Mouse (Mus musculus) right cerebral cortex, postnatal 10 days (tissue): ENCODE results near the gene 2010300C02Rik.
A peak's percentile ranks its signal among the peaks of the same experiment; 100 is the strongest.
"Not testable (repeated sequence)": the region's sequence is repeated elsewhere in the genome, so short reads cannot be mapped to it uniquely, and the experiment has no call there.

Experiments used
- DNase-seq, 2 experiments: peaks; one replicate each; pipeline ENCODE4 v3.0.0; 2021; ENCODE audit warnings: low spot score in 2 of 2

The 2010300C02Rik gene

GRCm38 (mm10) chr1:37628749-37629148 is 91.1 kb downstream of the 2010300C02Rik start:
- DNase-seq, result peak; percentile 55 to 77

DNA sequence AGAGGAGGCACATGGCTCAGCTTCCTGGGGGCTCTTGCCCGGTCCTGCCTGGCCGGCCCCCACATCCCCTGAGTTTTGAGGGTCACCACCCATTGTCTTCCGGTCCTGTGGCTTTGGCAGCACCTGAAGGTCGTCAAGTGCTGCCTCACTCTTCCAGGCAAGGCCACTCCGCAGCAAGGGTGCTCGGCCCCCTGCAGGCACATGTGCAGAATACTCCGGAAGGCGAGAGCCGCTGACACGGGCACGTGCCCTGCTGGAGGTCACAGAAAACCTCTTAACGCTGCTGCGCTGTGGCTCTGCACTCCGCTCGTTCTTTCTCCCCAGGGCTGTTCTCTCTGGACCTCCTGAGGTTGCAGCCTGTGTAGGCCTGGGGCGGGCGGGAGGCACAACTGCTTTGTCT is 95.7 kb downstream of the 2010300C02Rik start:
- DNase-seq, result no peak

DNA sequence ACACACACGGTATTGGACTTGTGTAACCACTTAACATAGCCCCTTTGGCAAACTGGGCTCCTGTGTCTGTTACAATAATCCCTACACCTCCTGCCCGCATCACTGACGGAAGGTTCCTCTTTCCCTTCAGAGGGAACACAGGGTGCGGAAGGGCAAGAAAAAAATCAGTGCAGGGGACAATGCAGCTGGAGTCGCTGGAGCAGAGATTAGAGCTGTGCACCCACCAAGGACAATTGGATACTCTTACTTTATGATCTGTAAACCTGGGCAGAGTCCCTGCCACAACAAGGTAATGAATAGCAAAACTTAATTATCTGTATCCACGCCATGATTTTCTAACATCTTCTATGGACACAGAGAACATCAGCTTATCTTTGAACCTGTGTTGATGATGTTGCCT is 97.8 kb downstream of the 2010300C02Rik start:
- no peak for DNase-seq

DNA sequence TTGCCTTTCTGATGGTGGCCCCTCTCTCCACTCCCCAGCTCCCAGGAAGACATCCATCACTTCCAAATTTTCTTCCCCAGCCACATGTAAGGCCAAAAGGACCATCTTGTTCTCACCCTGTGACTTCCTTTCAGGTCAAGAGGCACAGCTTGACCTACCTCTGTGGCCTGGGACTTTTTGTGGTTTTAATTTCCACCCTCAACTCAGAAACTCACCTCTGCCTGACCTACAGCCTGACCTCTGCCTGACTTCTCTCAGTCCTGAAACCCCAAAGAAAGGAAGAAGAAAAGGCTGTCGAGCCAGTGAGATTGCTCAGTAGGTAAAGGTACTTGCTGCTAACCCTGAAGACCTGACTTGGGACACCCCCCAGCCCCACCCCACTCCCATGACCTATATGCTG is 100.3 kb downstream of the 2010300C02Rik start:
- no peak for DNase-seq

DNA sequence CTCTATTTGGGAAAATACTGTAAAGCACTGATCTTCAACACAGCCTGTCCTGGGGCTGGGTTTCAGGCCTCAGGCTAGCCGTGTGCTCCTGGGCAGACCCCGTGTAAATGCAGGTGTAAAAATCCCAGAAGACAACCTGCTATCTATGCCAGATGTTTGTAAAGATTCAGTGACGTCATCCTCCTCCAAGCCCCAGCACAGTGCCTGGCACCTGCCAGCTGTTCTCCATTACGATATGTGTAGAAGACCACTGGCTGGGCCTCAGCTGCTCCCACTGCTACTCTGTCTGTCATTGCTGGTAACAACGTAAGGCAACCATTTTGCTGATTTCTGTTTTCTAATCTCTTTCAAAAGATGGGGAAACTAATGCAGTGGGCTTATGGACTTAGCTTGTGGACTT is 102.8 kb downstream of the 2010300C02Rik start:
- DNase-seq, result no peak

DNA sequence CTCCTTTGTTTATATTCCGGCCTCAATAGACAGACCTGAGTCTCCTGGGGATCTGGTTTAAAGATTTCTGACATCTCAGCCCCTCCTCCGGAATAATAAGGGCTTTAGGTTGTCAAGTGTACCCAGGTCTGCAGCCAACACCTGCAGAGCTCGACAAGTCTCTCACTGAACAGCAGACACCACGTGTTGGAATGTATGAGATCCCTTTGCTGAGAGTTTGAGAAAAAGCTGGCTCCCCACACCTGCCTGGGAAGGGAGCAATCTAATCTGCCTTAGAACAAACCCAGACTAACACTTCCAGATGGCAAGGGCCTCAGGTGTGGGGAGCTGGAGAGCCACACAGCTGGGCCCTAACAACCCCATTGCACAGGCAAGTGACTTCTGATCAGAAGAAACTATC is 103.3 kb downstream of the 2010300C02Rik start:
- DNase-seq, result no peak

GRCm38 (mm10) chr1:37615290-37616040 is 104.4 kb downstream of the 2010300C02Rik start:
- no peak for DNase-seq

DNA sequence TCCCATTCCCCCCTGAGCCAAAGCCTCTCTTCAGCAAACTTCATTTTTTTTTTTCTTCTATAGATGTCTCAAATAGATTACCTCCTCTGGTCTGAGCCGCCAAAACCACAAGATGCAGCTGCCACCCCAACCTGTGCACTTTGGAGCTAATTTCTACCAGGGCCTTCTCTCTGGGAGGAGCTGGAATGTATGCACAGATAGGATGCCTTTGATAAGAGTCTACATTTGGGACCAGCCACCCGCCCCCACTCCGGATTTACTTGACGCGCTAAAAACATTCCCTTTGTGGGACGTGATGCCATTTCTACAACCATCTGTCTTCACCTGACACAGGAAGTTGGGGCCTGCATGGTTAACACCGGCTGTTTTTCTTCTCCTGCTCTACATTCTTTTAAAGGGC is 105.0 kb downstream of the 2010300C02Rik start:
- peak; percentile 58 to 63 for DNase-seq

DNA sequence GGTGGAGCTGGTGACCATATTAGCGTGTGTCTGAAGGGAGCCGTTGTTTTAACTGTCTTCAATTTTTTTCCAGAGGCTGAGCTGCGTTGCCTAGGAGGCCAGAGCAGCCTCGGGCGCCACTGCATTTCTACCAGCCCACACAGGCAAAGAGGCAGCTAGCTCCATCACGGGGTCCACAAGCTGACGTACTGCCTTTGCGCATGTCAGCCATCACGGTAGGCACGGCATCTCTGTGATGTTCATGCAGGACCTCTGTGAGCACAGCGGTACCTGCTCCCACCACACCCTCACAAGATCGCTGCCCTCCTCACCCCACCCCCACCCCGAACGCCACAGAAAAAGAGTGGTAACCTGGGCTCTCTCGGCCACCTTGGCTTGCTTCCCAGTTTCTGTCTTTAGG is 105.8 kb downstream of the 2010300C02Rik start:
- peak; percentile 64 to 73 for DNase-seq

- no peak for DNase-seq
Observed at GRCm38 (mm10) chr1:37611032-37611431, 108.9 kb downstream of the 2010300C02Rik start.

DNA sequence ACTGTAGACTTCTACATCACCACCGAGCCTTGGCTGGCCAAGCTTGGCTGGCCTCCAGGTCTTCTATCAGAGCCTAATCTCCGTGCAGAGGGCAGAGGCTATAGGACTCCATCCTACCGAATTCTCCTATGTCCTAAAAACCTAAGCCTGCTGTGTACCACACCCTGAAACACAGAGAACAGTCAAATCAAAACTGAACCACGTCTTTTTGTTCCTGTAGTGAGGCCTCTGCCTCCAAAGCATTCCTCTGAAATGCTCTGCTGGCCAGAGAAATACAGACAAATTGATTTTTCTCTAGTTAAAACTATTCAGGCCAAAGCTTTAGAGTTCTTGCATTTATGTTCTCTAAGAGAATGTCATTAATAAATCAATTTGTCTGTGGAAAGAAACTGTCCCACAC is 109.6 kb downstream of the 2010300C02Rik start:
- DNase-seq, result no peak

GRCm38 (mm10) chr1:37605694-37606093 is 114.2 kb downstream of the 2010300C02Rik start:
- not testable (repeated sequence) for DNase-seq

DNA sequence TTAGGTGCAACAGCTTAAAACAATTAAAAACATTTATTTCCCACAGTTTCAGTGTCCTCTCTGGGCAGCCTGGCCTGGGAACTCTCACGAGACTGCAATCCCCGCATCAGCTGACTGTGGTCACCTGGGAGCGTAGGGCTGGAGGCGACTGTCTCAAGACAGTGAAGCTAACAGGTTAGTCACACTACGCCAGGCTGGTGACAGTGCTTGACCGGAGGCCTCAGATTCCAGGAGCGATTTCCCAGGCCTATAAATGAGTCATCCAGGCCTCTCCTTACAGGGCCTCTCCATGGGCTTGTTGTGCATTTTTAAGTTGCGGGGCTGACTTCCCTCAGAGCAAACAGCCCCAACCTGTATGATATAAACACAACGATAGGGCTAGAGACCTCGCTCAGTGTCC is 116.7 kb downstream of the 2010300C02Rik start:
- DNase-seq, result no peak

- no peak for DNase-seq
Observed at GRCm38 (mm10) chr1:37602268-37602667, 117.6 kb downstream of the 2010300C02Rik start.

DNA sequence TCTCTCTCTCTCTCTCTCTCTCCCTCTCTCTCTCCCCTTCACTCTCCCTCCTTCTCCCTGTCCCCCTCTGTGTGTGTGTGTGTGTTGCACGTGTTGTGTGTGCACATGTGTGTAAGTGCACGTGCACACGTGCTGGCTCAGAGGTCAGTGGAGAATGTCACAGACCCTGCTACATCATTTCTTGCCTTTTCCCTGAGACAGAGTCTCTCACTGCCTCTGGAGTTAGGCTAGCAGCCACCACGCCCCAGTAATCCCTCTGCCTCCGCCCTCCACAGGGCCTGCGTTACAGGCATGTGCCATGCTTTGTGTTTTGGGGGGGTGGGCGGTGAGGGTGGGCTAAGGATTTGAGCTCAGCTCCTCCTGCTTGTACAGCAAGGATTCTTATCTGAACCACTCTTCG is 118.4 kb downstream of the 2010300C02Rik start:
- no peak for DNase-seq

GRCm38 (mm10) chr1:37600640-37601175 is 119.2 kb downstream of the 2010300C02Rik start:
- DNase-seq, result no peak

DNA sequence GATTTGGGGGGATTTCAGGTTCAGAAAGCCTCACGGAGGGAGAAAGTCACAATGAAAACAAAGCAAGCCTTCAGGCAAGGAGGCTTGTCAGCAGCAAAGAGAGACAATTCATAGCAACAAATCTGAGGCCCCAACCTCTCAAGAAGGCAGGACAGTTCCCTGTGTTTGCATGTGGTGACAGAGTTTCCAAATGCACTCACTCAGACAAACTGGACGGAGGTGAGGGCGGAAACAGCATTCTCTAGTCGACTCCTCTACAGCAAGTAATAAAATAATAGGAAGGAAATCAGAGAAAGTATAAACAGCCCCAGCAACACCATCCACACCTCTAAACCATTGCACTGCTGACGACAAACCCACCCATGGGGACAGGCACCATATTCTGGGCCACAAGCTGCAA is 120.9 kb downstream of the 2010300C02Rik start:
- no peak for DNase-seq

DNA sequence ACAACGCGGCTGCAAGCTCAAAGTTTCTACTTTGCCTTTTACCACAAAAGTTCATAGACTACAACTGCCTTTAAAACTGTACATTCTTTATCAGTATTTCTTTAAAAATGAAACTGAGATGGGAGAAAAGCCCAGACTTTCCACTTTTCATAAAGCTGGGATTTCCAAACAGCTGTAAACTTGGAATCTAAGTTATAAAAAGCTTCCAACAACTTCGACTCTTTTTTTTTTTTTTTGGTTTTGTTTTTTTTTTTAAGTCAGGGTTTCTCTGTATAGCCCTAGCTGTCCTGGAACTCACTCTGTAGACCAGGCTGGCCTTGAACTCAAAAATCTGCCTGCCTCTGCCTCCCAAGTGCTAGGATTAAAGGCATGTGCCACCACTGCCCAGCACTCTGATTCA is 125.1 kb downstream of the 2010300C02Rik start:
- DNase-seq, result not testable (repeated sequence)

GRCm38 (mm10) chr1:37585809-37586480 is 133.9 kb downstream of the 2010300C02Rik start:
- DNase-seq, result peak; percentile 69 to 75

DNA sequence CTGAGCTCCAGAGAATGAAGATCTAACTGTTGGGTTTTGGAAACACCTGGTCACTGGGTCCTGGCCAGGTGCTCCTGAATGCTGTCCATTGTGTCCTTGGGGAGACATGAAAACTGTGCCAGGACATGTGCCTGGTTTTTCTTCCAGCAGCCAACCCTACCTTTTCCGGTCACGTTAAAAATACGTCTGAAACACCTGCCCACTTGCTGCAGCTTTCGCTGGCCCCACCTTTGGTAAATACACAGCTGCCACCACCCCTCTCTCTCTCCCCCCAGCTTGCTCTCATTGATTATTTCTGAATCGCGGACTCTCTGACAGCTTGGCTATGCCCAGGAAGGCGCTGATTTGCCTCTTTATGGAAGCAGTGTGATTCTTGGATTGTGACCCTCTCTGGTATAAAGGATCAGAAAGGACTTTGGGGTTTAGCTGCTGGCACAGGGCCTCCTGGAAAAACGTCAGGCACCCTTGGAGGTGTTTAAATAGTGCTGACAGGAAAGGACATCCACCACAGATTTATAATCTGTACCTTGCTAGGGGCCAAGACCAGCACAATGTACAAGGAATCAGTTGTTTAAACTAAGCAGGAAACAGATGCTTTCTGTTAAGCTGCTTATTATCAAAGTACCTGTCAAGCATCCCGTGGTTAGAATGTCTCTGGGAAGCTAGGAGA is 136.0 kb downstream of the 2010300C02Rik start:
- peak in 1 of 2 experiments; percentile 11 for DNase-seq

DNA sequence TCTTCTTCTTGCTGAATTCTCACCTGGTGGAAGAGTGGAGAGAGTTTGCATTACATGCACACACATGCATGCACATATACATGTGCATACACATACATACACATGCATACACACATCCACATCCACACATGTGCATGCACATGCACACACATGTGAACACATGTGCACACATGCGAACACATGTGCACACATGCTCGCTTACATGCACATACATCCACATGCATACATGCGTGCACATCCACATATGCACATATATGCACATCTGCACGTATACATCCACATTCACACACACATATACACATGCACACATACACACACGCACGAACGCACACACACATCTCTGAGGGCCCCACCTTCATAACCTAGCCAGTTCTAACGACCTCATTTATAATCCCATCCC is 136.7 kb downstream of the 2010300C02Rik start:
- DNase-seq, result peak in 1 of 2 experiments; percentile 8

- DNase-seq, result no peak
Observed at GRCm38 (mm10) chr1:37579686-37580085, 140.2 kb downstream of the 2010300C02Rik start.
